Mouse (Mus musculus): Measurements from ENCODE around the gene Sys1.

Gene Sys1

GRCm38 (mm10) chr2:164435216-164436090 is 21.3 kb upstream of the Sys1 start:
- DNase-seq (ENCODE audit: low spot score), result no peak

DNA sequence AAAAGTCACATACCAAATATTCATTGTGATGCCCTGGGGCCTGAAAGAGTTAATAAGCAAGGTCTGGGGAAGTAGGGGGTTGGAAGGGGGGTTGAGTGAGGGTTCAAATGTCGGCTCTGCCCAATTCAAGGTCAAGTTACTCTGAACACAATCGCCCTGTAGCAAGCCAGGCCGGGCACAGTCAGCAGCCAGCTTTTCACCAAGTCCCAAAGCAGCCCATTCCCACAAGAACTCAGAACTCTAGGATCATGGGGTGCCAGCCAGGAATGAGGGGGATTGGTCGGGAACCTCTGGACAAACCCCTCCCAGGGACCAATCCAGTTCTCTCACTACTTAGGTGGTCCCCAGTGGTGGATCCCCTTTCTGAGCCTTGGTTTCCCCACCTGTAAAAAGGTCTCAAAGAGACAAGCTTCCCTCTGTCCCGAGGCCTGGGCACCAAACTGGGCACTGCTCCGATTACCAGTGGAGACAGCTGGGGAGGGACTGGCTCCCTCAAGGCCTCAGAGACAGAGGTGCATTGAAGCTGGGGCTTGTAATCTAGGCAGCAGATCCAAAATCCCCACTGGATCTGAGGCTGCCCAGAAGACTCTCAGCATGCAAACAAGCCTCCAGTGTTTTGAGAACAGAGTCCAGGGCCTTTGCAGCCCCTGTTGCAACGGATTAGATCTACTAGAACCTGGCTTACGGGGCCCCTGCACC is 20.4 kb upstream of the Sys1 start:
- no peak for DNase-seq (ENCODE audit: low spot score)

DNA sequence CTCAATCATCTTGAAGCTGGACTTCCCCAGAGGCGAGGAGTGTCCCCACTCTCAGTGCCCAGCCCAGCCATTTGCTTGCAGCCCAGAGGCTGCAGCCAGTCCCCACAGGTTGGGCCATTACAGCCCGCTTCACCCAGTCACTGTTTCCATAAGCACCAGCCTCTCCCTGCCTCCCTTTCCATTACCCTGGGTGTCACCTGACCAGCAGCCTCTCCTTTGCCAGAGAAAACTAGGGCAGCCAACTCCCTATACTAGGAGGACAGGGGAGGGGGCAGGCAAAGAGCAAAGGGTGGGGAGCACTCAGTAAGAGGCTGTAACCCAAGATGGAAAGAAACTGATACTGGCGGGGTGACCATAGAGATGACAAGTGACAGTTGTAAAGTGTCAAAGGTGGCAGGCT is 19.8 kb upstream of the Sys1 start:
- DNase-seq (ENCODE audit: low spot score), result no peak

DNA sequence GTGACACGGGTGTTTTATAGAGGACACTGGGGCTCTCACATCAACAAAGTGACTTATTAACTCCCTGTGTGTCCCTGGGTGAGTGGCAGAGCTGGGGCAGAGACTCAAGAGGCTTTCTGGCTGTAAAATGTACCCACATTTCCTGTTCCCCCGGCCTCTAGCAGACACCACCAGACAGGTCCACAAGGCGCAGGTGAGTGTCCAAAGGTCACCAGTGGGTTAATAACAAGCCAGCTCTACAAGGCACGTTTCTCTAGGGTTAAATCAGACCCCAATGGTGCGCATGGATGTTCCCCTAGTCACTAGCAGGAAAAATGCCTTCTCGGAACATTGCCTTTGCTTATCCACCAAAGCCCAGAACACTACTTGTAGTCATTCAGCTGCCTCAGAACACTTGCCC is 19.1 kb upstream of the Sys1 start:
- DNase-seq (ENCODE audit: low spot score), result no peak

DNA sequence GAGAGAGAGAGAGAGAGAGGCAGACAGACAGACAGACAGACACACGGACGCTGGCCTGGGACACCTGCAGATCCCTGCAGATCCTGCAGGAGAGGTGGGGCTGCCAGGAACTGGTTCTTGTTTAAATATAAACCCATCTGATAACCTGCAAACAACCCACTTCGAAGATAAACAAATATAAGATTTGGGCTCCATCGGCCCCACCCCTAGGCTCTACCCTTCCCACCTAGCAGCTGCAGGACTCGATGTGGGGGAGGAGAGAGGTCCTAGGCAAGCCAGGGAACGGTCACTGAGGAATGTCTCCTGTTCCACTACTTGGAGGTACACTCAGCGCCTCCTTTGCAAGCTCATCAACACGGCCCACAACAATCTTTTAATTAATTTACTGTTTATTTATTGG is 18.5 kb upstream of the Sys1 start:
- no peak for DNase-seq (ENCODE audit: low spot score)

DNA sequence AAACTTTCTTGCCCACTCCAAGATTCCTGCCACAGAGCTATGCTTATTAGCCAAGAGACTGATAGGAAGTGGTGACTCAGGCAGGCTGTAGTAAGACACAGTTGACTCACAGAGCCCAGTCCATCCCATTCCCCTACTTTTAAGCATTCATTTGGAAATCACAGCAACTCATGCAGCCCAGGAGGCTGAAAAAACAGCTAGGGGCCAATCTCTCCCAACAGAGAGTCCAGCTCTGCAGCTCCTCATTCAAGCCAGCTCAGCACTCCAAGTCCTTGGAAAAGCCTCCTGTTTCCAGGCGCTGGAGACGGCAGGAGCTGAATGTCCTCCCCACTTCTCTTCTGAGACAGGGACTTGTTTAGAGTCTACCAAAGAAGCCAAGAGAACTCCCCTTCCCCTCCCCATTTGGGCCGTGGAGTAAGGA is 17.8 kb upstream of the Sys1 start:
- no peak for DNase-seq (ENCODE audit: low spot score)

- no peak for DNase-seq (ENCODE audit: low spot score)
These were observed 16.4 kb upstream of the Sys1 start for GRCm38 (mm10) chr2:164440314-164440713.

DNA sequence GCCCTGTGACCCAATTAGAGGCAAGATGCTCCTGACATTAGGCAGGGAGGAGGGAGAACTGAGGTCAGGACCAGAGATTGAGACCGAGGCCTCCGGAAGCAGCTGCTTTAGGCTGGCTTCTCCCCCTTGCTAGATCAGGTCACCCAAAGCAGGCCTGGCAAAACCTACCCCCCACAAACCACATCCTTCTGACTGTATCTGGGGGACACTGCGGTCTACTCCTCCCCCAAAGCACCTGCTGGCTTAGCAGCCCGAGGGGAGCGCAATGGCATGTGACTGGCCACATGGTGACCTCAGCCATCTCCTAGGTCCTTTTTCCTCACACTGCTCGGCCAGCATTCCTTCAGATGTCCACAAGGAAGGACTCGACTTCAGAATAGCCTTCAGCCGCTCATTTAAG is 15.6 kb upstream of the Sys1 start:
- DNase-seq (ENCODE audit: low spot score), result no peak

GRCm38 (mm10) chr2:164441731-164442130 is 15.0 kb upstream of the Sys1 start:
- no peak for DNase-seq (ENCODE audit: low spot score)

GRCm38 (mm10) chr2:164442315-164443050 is 14.3 kb upstream of the Sys1 start:
- DNase-seq (ENCODE audit: low spot score), result no peak

- peak; percentile 91 for DNase-seq (ENCODE audit: low spot score)
These were observed 13.7 kb upstream of the Sys1 start for GRCm38 (mm10) chr2:164443051-164443437.

GRCm38 (mm10) chr2:164443460-164444000 is 13.2 kb upstream of the Sys1 start, which contains the start of gene Sdc4:
Gene Sdc4 (minus strand): TSS chr2:164443887.
- no peak for DNase-seq (ENCODE audit: low spot score)

DNA sequence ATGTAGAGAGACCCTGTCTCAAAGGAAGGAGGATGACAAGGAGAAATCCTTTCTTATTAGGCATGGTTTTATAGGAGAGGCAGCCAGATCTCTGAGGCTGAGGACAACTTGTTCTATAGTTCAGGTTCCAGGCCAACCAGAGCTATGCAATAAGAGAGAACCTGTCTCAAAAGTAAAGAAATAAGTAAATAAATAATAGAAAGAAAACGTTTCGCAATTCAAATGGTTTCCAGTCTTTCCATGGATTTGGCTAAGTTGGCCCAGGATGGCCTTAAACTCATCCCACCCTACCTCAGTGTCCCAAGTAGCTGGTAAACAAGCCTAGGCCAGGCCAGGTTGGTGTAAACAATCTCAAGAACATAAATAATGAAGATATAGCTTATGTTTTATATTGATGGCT is 12.1 kb upstream of the Sys1 start:
- no peak for DNase-seq (ENCODE audit: low spot score)

DNA sequence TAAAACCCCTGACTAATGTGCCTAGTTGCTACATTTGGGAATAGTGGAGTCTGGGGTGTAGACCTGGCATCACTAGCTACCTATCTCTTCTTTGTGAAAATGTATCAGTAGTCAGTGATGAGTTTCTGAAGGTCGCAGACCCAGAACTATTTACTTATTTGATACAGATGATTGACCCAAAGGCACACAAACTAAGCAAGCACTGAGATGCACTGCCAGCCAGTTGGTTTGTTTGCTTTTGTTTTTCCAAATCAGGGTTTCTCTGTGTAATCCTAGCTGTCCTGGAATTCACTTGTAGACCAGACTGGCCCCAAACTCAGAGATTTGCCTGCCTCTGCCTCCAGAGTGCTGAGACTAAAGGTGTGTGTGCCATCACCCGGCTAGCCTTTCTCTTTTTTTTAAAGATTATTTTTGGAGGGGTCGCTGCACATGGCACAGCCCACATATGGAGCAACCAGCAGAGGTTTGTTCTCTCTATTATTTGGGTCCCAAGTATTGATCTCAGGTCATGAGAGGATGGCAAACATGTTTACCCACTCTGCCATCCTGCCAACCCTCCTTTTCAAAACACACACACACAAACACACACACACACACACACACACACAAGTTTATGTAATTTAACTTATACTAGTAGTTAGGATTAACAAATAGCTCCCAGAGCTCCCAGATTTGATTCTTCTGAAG is 11.2 kb upstream of the Sys1 start:
- no peak for DNase-seq (ENCODE audit: low spot score)

DNA sequence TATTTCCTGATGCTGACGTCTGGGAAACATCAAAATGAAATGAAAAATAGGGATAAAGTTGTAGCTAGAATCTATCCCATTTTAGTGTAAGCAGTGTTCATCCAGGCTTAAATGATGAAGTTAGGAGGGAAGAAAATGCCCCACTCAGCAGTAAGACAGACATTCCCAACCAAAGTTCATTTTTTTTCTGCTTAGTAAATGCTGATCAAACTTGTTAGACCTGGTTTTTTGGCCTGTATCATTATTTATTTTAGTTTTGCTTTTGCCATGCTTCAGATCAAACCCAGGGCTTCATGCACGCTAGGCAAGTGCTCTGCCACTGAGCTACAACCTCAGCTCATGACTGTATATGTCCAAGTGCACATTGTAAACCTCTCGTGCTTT is 10.7 kb upstream of the Sys1 start:
- DNase-seq (ENCODE audit: low spot score), result no peak

GRCm38 (mm10) chr2:164448140-164448539 is 8.6 kb upstream of the Sys1 start:
- no peak for DNase-seq (ENCODE audit: low spot score)

DNA sequence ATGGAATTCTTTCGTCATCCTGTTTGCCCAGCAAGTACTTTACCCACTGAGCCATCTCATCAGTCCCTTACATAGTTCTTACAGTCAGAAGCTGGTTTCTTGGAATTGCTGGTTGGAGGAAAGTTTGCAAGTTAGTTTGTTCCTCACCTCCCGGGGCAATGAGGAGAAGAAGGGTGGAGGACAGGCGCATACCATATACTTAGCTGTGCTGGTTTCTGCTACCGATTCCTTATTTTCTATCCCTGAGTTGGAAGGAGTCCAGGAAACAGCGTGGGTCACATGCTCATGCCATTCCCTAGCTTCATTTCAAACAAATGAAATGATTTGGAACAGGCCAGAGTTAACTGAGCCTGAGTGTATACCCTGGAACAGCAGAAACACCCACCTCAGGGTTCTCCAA is 7.8 kb upstream of the Sys1 start:
- DNase-seq (ENCODE audit: low spot score), result no peak

DNA sequence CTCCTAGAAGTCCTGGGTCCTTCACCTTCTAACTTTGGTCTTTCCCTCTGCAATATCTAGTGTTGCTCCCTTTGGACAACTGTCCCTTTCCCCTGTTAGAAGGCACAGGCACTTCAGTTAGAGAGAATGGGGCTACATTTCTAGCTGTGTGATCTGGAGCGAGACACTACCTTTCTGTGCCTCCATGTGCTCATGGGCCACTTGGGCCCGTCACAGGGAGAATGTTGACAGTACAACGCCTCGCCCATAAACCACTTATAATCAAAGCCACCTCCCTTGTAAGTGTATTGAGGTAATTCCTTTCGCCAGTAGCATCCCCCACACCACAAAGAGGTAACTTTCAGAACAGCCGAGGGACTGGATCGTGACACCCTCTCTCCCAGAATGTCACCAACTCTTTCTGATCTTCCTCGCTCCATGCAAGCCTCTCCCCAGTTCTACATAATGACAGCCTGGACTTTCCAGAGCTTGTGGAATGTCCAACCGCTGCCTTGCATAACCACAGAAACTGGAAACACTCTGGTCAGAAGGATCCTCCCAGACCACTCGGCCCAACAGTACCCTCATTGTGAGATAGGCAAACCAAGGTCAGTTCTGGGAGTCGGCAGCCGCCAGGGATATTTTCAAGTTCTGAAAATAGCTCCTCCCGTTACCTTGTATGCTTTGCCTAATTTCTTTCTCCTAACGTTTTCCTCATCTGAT is 7.3 kb upstream of the Sys1 start:
- peak; percentile 62 for DNase-seq (ENCODE audit: low spot score)

DNA sequence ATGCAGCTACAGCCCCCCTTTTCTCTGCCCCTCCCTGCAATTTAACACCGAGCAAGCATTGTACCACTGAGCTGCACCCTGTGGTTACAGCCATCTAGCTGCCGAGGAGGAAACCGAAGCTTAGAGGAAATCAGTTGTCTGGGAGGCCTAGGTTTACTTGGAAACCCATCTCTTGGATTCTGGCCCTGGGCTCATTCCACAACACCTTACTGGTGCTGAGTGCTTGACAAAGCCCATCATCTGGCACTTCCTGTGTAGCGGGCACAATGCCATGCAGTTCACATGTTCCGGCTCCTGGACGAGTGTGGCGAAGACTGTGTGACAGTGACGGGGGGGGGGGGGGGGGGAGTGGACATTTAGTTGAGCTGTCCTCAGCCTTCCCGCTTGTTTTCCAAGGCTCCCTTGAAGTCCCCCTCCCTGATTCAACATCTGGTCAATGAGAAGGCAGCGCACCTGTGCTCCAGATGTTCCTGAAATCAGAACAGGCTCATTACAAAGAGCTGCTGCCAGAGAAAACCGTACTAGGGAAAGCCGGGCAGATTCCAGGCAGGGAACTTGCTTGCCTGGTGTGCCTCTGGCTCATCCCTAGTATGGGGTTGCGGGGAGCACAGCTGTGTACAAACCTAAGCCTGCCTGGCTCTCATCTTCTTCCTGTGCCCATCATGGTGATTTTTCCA is 4.6 kb upstream of the Sys1 start:
- no peak for DNase-seq (ENCODE audit: low spot score)

- DNase-seq (ENCODE audit: low spot score), result no peak
These were observed 3.6 kb upstream of the Sys1 start for GRCm38 (mm10) chr2:164453047-164453757.

Data from ovary, adult 18-20 months (tissue).